Mouse (Mus musculus) brain, adult 2 months (tissue): ENCODE results near the gene B3glct.

ENCODE experiments used
- DNase-seq: peaks from one replicate; pipeline ENCODE4 v3.0.0; 2011; ENCODE audit warnings: low read depth, low spot score

B3glct gene

DNA sequence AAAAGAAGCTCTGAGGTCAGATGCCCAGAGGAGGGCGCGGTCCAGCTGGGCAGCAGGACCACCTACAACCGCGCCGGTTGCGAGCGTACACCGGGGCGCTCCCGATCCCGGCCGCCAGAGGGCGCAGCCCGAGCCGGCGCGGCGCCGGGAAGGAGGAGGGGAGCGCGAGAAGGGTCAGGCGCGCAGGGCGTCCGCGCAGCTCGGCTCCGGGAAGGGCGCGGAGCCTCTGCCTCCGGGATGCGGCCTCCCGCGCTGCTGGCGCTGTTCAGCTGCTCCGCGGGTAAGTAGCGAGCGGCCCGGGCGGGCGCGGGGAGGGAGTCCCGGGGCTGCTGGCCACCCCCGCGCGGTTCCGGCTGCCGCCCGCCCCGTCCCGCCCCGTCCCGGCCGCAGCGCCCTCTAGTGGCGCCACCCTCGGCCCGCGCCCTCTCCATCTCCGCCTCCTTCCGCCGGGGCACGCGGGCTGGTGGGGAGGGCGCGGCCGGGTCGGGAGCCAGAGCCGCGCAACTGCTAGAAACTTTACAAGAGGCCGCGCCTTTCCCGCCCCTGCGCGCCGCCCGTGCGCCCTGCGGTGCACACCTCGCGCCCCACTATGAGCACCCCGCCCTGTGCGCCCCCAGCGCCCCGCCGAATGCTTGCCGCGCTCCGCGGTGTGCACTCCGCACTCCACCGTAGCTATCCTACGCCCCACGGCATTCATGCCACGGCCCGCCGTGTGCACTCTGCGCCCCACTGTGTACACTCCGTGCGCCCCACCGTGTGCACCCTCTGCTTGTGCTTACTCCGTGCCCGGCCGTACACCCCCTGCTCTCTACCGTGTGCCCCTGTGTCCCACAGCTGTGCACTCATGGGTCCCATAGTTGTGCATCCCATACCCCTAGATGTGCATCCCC is at the start of gene B3glct:
TSS of gene B3glct (plus strand) at position 131 of the 890 bp plus-strand sequence.
- DNase-seq, result peak; percentile 74

DNA sequence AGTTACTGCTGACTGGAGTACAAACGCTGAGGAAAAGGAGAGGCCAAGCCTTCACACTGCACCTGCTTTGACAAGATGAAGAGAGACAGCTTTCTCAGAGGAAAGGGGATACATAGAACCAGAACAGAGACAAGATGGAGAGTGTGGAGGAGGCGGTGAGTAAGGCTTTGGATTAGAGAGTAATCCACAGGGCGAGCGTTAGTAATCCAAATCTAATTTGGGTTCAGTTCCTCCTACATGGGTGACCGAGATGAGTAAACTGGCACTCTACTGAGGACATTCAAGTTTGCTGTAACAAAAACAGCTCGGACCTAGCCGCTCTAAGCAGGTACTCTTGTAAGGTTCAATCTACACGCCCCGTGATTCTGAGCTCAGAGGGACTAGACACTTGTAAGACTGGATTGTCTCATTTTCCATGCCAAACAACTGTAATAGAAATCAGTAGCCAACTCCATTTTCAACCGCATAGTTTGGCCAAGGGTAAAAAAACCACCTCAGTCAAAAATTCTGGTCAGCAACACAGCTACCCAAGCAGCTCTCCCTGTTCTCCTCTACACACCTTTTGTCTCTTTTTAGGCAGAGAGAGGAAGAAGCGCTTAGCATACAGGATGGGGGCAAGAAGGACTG is 43.5 kb upstream of the B3glct start:
- peak; percentile 49 for DNase-seq

DNA sequence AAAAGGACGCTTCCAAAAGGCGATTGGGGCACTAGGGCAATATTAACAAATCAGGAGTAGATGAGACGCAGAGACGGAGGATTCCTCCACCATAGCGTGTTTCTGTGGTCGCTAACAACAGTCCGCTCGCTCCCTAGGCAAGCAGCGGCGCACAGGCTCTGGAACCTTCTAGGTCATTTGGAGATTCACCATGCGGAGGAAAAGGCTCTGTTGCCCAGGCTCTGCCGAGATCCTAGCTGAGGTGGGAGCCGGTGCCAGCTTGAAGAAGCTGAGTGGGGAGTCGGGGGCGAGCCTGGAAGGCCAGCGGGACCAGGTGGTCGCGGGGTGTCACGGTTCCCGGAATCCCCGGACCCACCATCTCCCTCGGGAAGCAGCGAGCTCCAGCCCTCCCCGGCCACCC is 42.5 kb upstream of the B3glct start:
- peak; percentile 47 for DNase-seq

DNA sequence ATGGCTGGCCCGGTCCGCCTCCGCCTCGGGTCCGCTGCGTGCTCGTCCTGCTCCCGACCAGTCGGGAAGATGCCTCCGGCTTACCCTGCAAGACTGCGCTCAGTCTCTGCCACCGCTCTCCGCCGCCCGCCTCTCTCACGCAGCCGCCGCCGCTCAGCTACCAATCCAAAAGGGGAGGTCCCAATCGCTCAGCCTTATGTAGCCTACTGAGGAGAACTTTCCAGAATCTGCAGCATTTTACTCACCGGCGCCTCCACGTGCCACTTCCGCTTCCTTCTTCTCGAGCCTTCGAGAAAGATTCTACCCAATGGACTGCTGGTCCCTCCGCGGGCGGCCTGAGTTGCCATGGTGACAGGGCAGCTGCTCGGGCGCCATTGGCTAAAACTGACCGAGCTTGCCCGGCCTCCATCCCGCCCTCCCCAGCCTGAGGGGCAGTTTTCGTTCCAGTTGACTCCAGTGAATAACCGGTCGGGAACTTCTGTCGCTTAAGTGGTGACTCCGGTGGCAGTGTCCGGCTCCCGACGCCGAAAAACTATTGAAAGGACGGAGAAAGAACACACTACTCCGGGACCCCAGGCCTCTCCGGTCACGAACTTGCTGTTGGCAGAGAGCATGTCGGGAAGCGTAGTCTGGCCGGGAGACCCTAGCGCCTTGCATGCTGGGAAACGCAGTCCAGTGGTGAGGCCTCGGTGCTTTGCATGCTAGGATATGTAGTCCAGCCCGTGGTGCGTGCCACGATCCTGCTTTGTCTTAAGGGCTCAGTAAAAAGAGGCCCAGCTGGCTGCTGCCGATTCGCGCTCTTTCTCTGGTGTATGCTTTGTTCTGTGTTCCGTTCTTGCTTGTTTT is 41.7 kb upstream of the B3glct start, which contains the start of gene Hsph1:
TSS of gene Hsph1 (minus strand) at position 302 of the 846 bp plus-strand sequence.
- DNase-seq, result peak; percentile 100

DNA sequence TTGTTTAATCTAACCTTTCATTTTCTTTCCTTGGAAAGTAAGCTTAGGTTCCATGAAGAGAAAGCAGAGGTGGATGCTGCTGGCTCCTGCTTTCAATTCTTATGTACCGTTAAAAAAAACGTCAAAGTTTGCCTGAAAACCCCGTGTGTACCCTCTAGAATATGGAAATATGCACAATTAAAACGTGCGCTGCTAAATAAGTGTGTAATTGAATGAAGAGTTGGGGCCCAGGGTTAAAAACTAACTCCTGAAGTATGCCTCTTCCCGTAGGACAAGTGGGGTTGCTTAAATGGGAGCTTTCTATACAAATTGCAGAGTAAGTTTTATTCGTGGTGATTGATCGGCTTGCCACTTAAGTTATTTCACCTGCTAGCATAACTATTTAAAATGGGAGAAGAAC is 40.7 kb upstream of the B3glct start:
- no peak for DNase-seq

DNA sequence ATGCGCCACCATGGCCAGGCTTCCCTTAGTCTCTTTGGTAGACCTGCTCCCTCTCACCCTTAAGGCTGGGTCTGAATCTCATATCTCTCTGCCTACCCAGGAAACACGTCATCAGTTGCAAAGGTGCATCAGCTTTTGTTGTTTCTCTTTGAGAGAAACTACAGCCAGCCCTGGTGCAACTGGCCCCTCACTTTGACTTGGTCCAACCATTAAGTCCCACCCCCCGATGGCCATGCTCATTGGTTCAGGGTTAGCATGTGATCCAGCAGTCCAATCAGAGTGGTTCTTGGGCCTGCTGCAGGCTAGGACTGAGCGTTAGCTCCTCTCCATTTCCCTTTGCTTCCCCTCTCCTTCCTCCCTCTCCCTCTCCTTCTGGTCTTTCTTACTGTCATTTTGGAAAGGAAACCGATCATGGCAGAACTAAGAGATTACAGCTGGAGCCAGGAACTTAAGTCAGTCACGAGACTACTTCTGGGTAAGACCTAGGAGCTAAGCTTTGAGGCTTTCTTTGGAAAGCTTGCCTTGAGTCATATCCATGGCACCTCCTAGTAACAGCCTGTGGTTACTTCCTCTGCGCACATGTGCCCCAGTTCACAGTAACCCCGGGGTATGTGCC is 36.6 kb upstream of the B3glct start:
- DNase-seq, result no peak

DNA sequence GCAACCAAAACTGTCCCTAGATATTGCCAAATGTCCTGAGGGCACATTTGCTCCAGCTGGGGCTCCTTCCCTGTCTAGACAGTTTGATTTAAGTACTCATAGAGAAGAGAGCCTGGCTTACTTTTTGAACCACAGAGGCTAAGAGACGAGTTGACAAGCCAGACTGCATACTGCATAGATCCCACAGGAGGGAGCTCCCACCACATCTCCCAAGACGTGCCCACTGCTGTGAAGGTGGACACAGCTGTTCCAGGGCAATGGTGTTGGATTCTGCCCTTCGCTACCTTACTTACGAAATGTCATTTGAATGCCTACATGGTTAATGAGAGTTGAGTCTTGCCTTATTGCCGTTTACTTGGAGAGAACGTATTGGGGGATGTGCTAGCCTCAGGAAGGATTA is 35.7 kb upstream of the B3glct start:
- peak; percentile 72 for DNase-seq

DNA sequence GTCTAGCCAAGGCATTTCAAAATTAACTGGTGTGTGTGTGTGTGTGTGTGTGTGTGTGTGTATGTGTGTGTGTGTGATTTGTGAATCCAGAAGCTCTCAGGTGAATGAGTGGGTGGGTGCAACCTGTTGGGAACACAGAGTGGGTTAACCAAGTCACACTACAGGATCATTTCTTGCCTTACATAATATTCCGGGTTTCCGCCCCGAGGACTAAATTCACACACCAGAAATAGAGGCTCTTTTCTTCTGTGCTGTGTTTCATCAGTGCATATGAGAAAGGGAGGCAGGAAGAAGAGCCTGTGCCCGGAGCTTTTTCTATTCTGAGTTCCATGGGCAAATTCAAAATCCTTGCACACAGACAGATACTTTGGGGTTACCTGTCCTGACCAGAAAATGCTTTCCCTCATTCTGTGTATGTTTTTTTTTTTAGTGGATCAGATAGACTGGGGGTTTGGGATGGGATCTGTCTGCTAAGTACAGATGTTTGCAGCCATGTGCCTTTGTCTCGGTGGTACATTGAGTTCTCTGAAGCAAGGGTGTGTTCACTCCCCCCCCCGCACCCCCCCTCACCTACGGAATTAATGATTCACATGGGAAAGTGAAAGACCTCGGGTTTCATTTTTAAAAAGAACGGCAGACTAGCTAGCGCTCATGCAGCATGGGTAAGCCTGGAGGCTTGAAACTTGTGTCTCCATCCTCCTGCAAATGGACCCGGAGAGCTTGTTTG is 35.1 kb upstream of the B3glct start:
- DNase-seq, result peak; percentile 75

DNA sequence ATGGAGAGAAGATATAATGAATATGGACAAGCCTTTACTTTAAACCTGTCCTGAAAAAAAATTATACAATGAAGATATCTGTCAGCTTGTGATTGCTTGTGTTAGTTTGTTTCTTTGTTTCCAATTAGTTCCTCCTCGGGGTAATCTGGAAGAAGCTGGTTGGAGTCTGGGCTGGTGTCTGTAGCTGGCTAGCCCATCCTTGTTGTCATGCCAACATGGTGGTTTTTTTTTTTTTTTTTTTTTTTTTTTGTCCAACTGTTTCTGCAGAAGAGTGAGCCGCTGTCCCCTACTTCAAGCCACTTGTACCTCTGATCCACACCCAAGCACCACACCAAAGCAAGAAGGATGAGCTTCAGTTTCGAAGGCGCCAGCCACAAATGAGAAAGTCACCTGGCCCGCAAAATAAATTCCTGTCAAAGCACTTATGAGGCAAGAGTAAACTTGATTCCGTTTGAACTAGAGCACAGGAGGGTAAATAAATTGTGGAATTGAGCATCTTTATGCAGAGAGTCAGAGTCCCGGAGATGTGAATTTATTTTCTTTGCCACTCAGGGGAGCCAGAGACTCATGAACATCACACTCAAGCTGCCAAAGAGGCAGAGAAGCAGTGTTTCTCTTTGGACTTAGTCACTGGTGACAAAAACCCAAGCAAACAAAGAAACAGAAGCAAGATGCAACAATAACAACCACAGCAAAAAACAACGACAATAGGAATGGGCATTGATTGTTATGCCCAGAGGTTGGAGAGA is 30.5 kb upstream of the B3glct start:
- peak; percentile 75 for DNase-seq

DNA sequence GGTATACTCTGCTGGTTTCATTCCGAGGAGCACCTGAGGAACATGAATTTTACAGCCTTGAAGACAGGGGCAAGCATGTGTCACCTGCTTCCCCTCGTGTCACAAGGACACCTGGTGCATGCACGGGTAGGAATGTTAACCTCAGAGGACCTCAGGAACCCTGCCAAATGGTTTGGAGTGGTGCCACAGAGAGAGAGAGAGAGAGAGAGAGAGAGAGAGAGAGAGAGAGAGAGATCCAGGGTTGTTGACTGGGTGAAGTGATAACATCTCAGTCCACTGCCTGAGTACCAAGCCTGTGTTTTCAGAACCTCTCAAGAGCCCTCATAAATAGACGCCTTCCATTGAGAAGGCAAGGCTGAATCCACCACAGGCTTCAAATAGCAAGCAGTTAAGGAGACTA is 29.8 kb upstream of the B3glct start:
- DNase-seq, result no peak

DNA sequence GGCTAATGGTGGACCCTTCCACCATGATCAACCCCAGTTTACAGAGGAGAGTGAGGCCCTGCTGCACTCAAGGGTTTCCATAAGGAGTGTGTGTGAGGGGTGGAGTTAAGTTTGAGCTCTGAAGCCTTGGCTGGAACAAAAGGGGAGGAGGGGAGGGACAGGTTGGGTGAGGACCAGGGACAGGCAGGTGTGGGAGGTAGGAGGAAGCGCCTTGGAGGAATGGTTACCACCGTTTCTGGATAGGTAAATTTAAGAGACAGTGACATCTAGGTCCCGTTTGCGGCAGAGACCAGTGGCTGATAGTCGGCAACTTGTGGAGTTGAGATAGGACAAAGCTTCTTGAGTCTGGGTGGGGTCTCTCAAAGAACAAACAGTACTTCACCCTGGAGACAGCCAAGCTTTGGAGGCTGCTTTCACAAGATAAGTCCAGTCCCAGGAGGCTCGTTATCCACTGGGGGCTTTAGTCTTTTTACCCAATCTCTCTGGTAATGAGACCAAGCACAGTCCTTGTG is 29.1 kb upstream of the B3glct start:
- DNase-seq, result no peak

DNA sequence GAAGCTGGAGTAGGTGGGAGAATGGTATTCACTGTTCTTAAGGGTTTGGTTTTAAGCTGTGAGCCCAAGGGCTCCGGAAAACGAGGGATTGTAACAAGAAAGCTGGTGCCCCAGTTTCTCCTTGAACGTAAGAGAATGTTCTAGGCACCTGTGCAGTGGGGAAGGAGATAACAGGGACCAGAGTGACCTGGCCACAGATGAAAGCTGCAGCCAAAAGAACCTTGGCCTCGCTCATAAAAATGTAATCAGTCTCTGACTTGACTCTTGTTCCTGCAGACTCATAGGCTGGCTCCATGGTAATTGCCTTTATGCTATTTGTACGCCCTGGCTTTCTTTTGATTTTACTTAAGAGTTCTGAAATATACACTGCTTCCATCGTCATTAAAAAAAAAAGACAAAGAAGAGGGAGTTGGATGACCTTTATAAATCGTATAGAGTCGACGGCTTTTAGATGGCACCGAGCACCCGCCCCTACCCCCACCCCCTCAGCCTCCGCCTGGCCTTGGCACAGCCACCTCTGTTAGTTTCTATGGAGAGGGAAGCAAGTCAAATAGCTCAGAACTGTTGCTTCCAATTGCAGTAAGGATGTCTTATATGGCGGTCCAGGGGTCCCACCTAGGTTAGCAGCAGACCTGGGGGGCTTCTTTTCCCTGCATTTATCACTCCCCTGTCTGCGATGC is 28.4 kb upstream of the B3glct start:
- DNase-seq, result peak; percentile 16

DNA sequence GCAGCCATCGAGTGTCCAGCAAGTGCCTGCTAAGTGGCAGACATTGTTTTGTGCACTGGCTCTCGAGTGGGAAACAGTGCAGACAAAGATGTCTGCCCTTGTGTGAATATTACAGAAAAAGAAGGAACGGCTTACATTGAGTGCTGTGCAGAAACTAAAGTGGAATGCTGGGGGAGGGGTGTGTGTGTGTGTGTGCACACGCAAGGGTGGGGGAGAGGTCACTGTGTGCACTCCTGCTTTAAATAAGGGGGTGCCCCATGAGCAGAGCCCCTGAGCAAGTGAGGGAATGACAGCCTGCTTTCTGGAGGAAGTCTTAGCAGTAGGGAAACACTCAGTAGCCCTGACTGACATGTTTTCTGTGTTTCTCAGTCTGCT is 27.9 kb upstream of the B3glct start:
- DNase-seq, result no peak

DNA sequence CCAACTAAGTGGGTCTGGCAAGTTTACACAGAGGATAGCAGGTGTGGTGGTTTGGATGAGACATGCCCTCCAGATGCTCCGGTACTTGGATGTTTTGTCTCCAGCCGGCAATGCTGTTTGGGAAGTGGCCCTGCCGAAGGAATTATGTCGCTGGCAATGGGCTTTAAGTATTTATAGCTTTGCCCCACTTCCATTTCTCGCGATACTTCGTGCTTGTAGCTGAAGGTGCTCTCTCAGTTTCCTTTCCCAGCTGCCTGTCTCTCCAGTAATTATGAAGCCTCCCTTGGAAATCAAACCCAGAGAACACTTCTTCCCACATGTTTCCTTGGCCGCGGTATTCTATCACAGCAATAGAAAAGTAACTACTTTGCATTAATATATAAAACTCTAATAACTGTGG is 22.4 kb upstream of the B3glct start:
- DNase-seq, result peak; percentile 52

DNA sequence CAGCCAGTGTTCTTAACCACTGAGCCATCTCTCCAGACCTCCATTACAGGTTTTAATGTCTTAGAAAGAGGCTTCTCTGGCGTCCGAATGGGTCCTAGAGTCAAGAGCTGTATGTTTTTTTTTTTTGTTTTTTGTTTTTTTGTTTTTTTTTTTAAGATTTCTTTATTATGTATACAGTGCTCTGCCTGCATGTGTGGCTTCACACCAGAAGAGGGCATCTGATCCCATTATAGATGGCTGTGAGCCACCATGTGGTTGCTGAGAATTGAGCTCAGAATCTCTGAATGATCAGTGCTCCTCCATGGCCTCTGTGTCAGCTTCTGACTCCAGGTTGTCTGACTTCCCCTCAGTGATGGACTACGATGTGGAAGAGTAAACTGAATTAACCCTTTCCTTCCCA is 20.0 kb upstream of the B3glct start:
- no peak for DNase-seq

DNA sequence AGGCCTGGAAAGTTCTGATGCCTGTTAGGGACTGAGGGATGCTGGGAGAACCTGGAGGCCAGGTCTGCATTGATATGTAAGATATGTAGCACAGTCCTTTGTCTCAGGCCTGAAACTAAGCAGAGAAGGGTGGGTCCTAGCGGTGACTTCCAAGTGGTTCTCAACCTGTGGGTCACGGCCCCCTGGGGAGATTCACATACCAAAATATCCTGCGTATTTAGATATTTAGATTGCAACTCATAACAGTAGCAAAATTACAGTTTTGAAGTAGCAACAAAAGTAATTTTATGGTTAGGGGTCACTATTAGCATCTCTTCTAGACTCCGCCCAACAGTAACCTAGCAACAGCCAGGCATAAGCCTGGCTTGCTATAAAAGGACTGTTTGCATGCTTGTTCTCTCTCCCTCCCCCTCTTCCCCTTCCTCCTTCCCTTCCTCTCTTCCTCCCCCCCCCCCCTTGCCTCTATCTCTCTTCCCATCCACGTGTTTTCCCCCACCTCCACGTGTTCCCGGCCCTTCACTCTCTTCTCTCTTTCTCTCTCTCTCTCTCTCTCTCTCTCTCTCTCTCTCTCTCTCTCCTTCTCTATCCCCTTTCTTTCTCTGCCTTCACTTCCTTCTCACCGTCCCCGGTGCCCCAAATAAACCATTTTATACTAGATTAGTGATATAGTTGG is 19.2 kb upstream of the B3glct start:
- DNase-seq, result no peak

DNA sequence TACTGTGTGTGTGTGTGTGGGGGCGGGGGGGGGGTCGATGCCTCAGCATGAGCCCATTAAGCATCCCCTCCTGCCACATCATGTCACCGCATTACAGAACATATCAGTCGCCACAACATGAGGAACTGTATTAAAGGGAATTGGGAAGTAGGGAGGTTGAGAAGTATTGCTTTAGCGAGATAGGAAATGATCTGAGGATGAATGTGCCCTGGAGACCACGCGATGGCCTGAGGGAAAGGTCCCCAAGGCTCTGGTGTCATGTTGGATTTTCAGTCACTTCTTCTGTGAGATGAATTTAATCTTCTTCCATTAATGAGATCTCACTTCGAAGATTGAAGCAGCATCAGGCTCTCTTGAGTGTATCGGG is 18.6 kb upstream of the B3glct start:
- no peak for DNase-seq

DNA sequence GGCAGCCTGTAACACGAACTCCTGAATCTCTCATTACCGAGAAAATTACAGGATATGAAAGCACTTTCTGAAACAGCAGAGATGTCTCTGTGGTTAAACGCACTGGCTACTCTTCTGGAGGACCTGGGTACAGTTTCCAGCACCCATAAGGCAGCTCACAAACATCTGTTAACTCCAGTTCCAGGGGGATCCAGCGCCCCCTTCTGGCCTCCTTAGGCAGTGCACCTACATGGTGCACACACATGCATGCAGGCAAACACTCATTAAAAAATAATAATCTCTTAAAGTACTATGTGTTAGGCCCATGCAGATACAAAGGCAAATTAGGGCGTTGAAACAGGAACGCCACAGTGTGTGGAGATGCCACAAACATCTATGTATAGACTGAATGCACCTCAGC is 16.6 kb upstream of the B3glct start:
- DNase-seq, result no peak

DNA sequence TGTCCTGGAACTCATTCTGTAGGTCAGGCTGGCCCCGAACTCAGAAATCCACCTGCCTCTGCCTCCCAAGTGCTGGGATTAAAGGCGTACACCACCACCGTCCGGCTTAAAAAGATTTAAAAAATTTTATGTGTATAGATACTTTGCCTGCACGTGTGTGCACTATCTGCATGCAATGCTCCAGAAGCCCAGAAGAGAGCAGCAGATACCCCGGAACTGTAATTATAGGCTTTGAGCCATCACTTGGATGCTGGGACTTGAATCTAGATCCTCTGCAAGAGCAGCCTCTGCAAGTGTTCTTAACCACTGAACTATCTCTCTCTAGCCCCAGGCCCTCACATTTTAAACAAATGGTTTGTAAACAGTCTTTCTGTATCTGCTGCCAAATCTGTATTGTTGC is 15.1 kb upstream of the B3glct start:
- no peak for DNase-seq
